Mouse (Mus musculus): ENCODE measurements at regions not wholly inside any gene's neighbourhood (a gene's known extent, or its start where the extent isn't known, plus 50 kb on each side); places are given as distances from the start of the nearest gene placed in this dataset.

- no peak for DNase-seq
Observed at GRCm38 (mm10) chr2:7840612-7841011, 331.2 kb upstream of the Celf2 start.

DNA sequence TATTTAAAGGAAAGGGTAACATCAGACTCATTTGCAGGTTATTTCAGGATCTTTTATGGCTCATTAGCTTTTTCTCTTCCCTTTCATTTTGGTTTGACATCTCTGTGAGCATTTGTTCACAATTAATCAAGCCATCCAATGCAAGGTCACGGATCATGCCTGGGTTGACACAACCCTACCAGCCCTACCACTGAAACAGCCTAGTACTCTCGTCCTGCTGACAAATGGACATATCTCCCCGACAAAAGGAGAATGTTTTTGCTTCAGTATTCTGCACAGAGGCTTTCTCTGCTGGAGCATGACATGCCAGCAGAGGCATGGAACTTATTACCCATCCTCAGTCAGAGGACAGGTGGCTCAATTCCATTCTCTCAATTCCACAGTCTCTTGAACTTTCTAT is 328.5 kb upstream of the Celf2 start:
- DNase-seq: no peak

GRCm38 (mm10) chr2:7831239-7831638 is 321.9 kb upstream of the Celf2 start:
- no peak for DNase-seq

- no peak for DNase-seq
Observed at GRCm38 (mm10) chr2:7826272-7826671, 316.9 kb upstream of the Celf2 start.

DNA sequence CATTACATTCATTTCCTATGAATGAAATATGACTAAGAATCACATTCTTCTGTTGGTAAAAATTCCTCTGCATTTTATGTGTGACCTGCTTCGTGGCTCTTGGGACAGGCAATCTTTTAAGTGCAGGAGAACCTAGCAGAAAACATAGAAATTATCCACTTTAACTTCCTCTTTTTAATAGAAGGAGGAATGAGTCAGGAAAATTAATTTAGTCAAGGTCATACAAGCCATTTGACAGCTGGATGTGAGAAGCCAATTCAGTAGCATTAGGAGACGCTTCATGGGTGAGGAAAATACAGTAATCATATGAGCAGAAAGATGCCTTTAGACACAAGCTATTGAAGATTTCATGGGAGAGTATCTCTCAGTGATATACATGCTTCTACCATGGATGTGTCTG is 287.1 kb upstream of the Celf2 start:
- DNase-seq: no peak

DNA sequence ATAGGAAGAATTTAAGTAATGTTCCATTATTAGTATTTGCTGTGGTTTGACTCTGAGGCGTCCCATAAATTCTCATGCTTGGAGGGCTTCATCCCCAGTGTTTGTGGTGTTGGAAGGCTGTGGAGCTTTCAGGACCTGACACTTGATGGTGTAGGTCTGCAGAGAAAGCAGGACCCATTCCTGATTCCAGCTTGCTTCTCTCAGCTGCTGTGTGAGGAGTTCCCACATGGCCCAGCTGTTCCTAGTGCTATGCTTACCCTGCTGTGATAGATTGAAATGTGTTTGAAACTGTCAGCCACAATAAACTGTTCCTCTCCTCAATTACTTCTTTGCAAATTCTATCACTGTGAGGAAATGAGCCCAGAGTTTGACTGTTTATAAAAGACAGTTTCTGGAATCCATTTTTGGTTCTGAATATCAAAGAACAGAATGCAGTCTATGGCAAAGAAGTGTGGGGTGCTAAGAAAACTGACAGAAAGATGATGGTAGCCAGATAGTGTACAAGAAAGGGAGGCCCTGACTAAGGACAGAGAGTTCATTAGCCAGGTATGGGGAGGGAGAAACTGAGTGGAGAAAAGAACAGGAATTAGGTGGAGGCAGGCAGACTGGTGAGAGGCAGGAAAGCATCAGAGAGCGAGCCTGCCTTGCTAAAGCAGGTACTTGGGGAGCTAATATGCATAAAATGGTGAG is 283.2 kb upstream of the Celf2 start:
- DNase-seq: no peak

DNA sequence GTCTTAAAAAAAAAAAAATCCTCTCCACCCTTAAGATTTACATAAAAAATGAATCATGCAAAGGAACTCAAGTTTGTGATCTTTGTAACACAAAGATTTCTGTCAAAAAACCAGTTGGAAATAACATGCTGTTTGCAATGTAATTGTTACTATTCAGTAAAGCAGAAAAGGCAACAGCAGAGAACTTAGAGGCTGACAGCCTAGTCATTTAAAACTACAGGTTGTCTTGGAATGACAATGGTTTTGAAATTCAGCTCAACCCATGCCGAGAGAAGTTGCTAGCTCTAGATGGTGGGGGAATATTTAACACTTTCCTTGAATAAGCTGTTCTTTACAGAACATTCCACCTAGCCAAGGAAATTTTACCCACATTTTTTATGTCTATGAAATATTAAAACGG is 269.2 kb upstream of the Celf2 start:
- no peak for DNase-seq

DNA sequence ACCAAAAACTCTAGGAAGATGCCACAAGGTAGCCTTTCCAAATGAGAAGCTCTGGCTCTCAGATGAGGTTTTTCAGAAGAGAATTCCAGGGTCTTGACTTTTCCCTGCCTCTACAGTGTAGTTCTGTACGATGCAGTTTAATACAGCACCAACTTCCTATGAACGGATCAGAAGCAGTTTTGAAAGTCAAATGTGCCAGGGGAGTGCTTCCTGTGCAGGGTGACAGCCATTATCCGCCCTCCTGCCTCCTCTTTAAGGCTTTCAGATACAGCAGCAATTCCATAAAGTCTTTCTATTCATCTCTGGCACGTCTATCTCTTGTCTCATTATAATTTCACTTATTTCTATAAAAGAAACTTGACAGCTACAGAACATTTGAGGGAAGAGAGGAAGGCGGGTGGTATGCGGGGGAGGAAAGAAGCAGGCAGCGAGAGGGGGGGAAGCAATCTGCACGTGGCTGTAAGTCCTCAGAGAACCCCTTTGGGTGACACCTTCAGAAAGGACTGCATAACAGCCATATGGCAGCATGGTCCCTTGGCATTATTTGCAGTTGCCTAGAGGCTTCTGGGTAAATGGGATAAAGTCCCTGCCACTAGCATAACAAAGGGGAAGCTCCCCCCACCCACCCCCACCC is 224.9 kb upstream of the Celf2 start:
- DNase-seq: no peak

DNA sequence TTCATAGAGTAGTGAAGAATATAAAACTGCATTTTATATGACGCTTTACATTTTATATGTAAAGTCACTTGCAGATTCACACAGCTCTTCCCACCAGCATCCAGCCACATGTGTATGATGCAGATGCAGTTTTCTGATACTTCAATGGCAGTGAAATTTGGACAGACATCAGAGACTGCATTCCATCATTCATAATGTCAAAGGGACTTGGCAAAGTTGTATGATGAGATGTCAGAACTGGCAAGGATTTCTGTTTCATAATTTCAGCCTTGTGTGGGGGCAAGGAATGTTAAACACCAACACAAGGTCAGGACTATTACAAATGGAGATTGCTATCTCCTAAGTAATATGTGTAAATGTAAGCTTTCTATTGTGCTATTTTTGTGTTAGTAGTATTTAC is 221.6 kb upstream of the Celf2 start:
- DNase-seq: no peak

GRCm38 (mm10) chr2:7722283-7722935 is 213.0 kb upstream of the Celf2 start:
- no peak for DNase-seq

- no peak for DNase-seq
Observed at GRCm38 (mm10) chr2:7711046-7711445, 201.7 kb upstream of the Celf2 start.

DNA sequence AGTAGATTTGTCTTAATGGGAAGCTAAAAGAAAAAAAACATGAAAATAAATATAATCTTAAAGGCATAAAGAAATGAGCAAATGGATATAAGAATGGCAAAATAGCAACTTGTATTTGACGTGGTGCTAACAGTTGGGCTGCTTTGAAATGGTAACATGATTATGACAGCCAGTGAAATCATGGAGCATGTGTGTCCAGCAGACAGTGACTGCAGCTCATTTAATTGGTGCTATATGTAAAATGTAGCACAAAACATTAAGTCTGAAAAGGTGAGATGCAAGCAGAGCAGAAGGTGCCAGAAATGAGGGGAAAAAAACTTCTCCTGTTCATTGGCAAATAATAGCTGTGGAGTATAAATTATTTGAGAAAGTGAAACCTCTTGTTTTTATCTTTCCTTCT is 201.1 kb upstream of the Celf2 start:
- DNase-seq: no peak

DNA sequence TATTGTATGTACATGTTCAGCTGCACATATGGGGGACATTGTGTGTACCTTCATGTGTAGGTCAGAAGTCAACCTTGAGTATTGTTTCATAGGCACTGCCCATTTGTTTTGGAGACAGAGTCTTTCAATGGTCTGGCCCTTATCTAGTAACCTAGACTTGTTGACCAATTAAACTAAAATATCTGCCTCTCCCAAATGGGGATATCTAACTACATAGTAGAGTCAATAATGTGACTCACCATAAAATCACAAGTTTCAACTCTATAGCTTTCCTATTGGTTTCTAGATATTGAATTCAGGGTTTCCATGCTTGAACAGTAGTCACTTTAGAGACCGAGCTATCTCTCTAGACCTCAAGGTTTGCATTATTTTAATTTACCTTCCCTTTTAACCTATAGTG is 174.0 kb upstream of the Celf2 start:
- DNase-seq: no peak

DNA sequence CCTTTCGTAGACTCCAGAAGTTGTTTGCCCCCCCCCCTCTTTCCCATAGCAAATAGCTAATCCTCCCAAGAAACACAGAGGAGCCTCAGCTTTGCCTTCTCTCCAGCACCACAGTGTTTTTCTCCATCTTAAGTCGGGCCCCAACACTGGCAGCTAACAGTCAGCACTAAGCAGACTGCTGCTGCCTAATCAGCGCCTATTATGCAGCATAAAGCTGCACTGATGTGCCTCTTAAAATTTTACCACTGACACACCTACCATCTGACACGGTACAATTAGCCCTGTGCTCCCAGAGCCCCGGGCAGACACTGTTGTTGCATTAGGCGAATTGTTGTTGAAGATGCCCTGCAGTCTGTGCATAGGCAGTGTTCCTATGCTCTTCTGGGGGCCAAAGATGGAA is 131.5 kb upstream of the Celf2 start:
- DNase-seq: no peak

DNA sequence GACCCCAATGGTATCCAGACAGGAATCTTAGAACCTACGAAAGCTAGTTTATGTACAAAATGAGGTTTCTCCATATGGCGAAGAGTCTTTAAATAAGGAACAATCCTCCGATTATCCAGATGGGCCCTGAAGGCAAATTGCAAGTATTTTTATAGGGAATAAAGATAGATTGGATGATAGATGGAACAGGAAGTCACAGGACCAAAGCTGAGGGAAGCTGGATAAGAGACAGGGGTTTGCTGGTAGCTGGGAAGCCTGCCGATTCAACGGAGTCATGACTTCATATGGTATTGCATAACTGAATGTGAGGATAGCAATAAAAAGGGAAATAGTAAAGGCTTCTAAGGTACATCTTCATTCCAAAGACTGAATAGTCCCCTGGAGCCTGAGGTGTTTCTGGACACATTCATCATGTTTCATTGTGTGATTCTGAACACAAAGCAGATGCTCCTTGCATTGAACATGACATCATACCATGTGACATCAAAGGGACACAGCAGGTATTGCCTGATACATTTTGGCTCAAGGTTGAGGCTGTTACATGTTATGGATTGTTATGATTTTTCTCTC is 113.4 kb upstream of the Celf2 start:
- no peak for DNase-seq

GRCm38 (mm10) chr2:7619888-7620664 is 110.7 kb upstream of the Celf2 start:
- peak; percentile 95 for DNase-seq

- DNase-seq: no peak
Observed at GRCm38 (mm10) chr2:7578196-7578595, 68.8 kb upstream of the Celf2 start.
